Mouse (Mus musculus) ES-Bruce4 (cell line): ENCODE measurements around the gene Hmox2. TPM values are rescaled to one million over a fixed set of nuclear protein-coding genes. Genes with fewer than 3 reads are reported as not detected.
A peak's percentile ranks its signal among the peaks of the same experiment; 100 is the strongest.
"Not testable (repeated sequence)": the region's sequence is repeated elsewhere in the genome, so short reads cannot be mapped to it uniquely, and the experiment has no call there.

ENCODE experiments used
- H3K27ac ChIP-seq: 2 replicates; pipeline ENCODE4 v1.5.1; 2012; ENCODE audit warnings: low read length, inconsistent platforms; ENCODE audit not compliant: insufficient read depth
- H3K27me3 ChIP-seq: 2 replicates; pipeline ENCODE4 v1.6.1; 2012; ENCODE audit warnings: mild to moderate bottlenecking, low read length, inconsistent platforms; ENCODE audit not compliant: control insufficient read depth, poor library complexity, insufficient read depth, severe bottlenecking
- H3K36me3 ChIP-seq: 2 replicates; pipeline ENCODE4 v1.6.1; 2012; ENCODE audit warnings: inconsistent platforms, mild to moderate bottlenecking, low read length, moderate library complexity; ENCODE audit not compliant: control insufficient read depth, poor library complexity, insufficient read depth, severe bottlenecking
- H3K4me1 ChIP-seq: one replicate; pipeline ENCODE4 v1.8.1; 2011; ENCODE audit warnings: low read length; ENCODE audit not compliant: control insufficient read depth, insufficient read depth
- H3K4me3 ChIP-seq: 2 replicates; pipeline ENCODE4 v1.5.1; 2011; ENCODE audit warnings: low read depth, mild to moderate bottlenecking, low read length
- H3K9ac ChIP-seq: 2 replicates; pipeline ENCODE4 v1.6.1; 2012; ENCODE audit warnings: low read depth, mild to moderate bottlenecking, inconsistent platforms; ENCODE audit not compliant: poor library complexity, severe bottlenecking
- H3K9me3 ChIP-seq: replicated peaks from 2 replicates; pipeline ENCODE4 v1.6.1; 2012; ENCODE audit warnings: mild to moderate bottlenecking, low read length, inconsistent platforms; ENCODE audit not compliant: control insufficient read depth, poor library complexity, insufficient read depth, severe bottlenecking
- CTCF ChIP-seq: IDR thresholded peaks from one replicate; pipeline ENCODE4 v1.8.1; 2011; ENCODE audit warnings: low read depth, low read length
- EP300 ChIP-seq: IDR thresholded peaks from 2 replicates; pipeline ENCODE4 v1.6.1; 2011; ENCODE audit warnings: low read depth, low read length; ENCODE audit not compliant: insufficient read depth
- POLR2A ChIP-seq: IDR thresholded peaks from one replicate; pipeline ENCODE4 v1.8.1; 2011; ENCODE audit warnings: low read length; ENCODE audit not compliant: insufficient read depth
- polyA plus RNA-seq: library from polyadenylated mRNA; stranded (reverse); fragments of >200 nt; gene quantifications from 2 replicates; pipeline ENCODE4 v1.2.4, GENCODE M21; 2011; ENCODE audit warnings: low read depth; ENCODE audit not compliant: missing spikeins, insufficient read depth, insufficient read length

Gene Hmox2
- polyA plus RNA-seq, 1 experiment = 44.4 TPM

GRCm38 (mm10) chr16:4730776-4731358, 4.7 kb downstream of the Hmox2 start:
- H3K27me3 ChIP-seq = no peaks in the 10 kb centered on the region
- H3K9me3 ChIP-seq = no peaks in the 10 kb centered on the region
- H3K27ac ChIP-seq = no peak overlapping the region
- H3K36me3 ChIP-seq = no peaks in the 10 kb centered on the region
- TF ChIP-seq CTCF (no peak), POLR2A (no peak), EP300 (no peak)
- no peak overlapping the region for H3K4me3 ChIP-seq
- H3K9ac ChIP-seq = no peak overlapping the region
- H3K4me1 ChIP-seq = no peaks in the 10 kb centered on the region

- no peaks in the 10 kb centered on the region for H3K36me3 ChIP-seq
- no peak overlapping the region for H3K4me3 ChIP-seq
- H3K4me1 ChIP-seq = no peaks in the 10 kb centered on the region
- peaks cover 17% of the 10 kb centered on the region for H3K9me3 ChIP-seq
- no peak overlapping the region for H3K27ac ChIP-seq
- no peak for TF ChIP-seq EP300
- H3K9ac ChIP-seq = no peak overlapping the region
- no peaks in the 10 kb centered on the region for H3K27me3 ChIP-seq
Observed at GRCm38 (mm10) chr16:4736262-4736661, 10.1 kb downstream of the Hmox2 start.

- no peaks in the 10 kb centered on the region for H3K36me3 ChIP-seq
- H3K27me3 ChIP-seq = no peaks in the 10 kb centered on the region
- peaks cover 37% of the 10 kb centered on the region for H3K9me3 ChIP-seq
Observed at GRCm38 (mm10) chr16:4739994-4740393, 13.8 kb downstream of the Hmox2 start.

GRCm38 (mm10) chr16:4742186-4742585, 16.0 kb downstream of the Hmox2 start:
- H3K9me3 ChIP-seq = peaks cover 37% of the 10 kb centered on the region
- H3K9ac ChIP-seq = no peak overlapping the region
- H3K27me3 ChIP-seq = no peaks in the 10 kb centered on the region
- no peaks in the 10 kb centered on the region for H3K36me3 ChIP-seq
- H3K4me3 ChIP-seq = no peak overlapping the region
- TF ChIP-seq POLR2A (no peak), CTCF (no peak), EP300 (no peak)
- H3K27ac ChIP-seq = no peak overlapping the region
- no peaks in the 10 kb centered on the region for H3K4me1 ChIP-seq

More at GRCm38 (mm10) chr16:4739994-4740393, 13.8 kb downstream of the Hmox2 start:
- Histone ChIP-seq H3K9ac (no peak overlapping the region), H3K4me3 (no peak overlapping the region), H3K27ac (no peak overlapping the region), H3K4me1 (no peaks in the 10 kb centered on the region)
- no peak for TF ChIP-seq POLR2A
- TF ChIP-seq EP300 = no peak
- no peak for TF ChIP-seq CTCF

GRCm38 (mm10) chr16:4752155-4752554, 26.0 kb downstream of the Hmox2 start:
- no peak for TF ChIP-seq CTCF
- TF ChIP-seq EP300 = no peak
- TF ChIP-seq POLR2A = no peak
- Histone ChIP-seq H3K9me3 (peaks cover 11% of the 10 kb centered on the region), H3K36me3 (no peaks in the 10 kb centered on the region; the same call in 1 of the 2 replicates), H3K27me3 (no peaks in the 10 kb centered on the region), H3K9ac (no peak overlapping the region), H3K4me1 (no peaks in the 10 kb centered on the region), H3K4me3 (no peak overlapping the region), H3K27ac (no peak overlapping the region)

- Histone ChIP-seq H3K27ac (no peak overlapping the region), H3K4me1 (no peaks in the 10 kb centered on the region), H3K9me3 (peaks cover 11% of the 10 kb centered on the region), H3K27me3 (no peaks in the 10 kb centered on the region), H3K4me3 (no peak overlapping the region), H3K9ac (no peak overlapping the region), H3K36me3 (no peaks in the 10 kb centered on the region; the same call in 1 of the 2 replicates)
- TF ChIP-seq POLR2A = no peak
- TF ChIP-seq EP300 = no peak
- TF ChIP-seq CTCF = no peak
Observed at GRCm38 (mm10) chr16:4754045-4754444, 27.9 kb downstream of the Hmox2 start.

- not testable (repeated sequence) for H3K36me3 ChIP-seq, H3K27ac ChIP-seq, H3K4me1 ChIP-seq, H3K9me3 ChIP-seq, H3K9ac ChIP-seq, H3K27me3 ChIP-seq
- peak overlapping the region; percentile 63 for H3K4me3 ChIP-seq
Observed at GRCm38 (mm10) chr16:4756660-4757335, 30.6 kb downstream of the Hmox2 start.
